Mouse (Mus musculus) thymus, adult 2 months (tissue): ENCODE measurements around the gene Il13.

ENCODE experiments used
- CTCF ChIP-seq: fragments of 200-500 bp; IDR thresholded peaks from 2 replicates; pipeline ENCODE4 v1.5.1; 2012; ENCODE audit warnings: mild to moderate bottlenecking, control low read depth, low read length, moderate library complexity, borderline replicate concordance; ENCODE audit not compliant: control insufficient read depth, poor library complexity, insufficient read depth; ENCODE audit errors: extremely low read depth
- POLR2A ChIP-seq: fragments of 200-500 bp; IDR thresholded peaks from 2 replicates; pipeline ENCODE4 v1.6.1; 2012; ENCODE audit warnings: mild to moderate bottlenecking, low read length, control low read depth, moderate library complexity; ENCODE audit not compliant: control insufficient read depth, poor library complexity, insufficient read depth; ENCODE audit errors: extremely low read depth

GRCm38 (mm10) chr11:53642744-53643279 lies 8.3 kb upstream of the Il13 start:
- TF ChIP-seq POLR2A (no peak), CTCF (no peak)
